Mouse (Mus musculus): ENCODE data around the gene Sdc3.

DNA sequence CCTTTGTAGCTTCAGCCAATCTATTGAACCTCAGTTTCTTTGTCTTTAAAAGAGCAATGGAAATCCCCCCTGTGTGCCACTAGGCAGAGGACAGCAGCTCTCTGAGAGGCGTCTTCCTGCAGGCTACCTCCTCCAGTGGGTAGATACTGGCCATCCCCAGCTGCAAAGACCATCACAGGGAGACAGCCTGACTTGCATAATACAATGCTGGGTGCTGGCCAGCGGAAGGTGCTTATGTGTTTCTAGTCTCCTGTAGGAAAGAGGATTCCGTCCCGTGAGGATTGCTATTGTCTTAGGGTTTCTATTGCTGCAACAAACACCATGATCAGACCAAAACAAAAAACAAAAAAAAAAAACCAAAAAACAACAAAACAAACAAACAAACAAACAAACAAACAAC lies 43.2 kb downstream of the Sdc3 start:
- TF ChIP-seq CTCF (conservative IDR thresholded peaks at IDR 0.05; ENCODE audit: insufficient read depth, insufficient read length, low read depth, low read length) (no peak), POLR2A (IDR thresholded peaks at IDR 0.05; ENCODE audit: low read depth, low read length) (no peak)

Measured in kidney, adult 2 months (tissue).